Mouse (Mus musculus) forebrain, embryonic 15.5 days (tissue): ENCODE results near the gene D7Ertd443e. TPM values are rescaled to one million over a fixed set of nuclear protein-coding genes. Genes with fewer than 3 reads are reported as not detected.

ENCODE experiments used
- ATAC-seq: fragments of 200-750 bp; cut with Nextera tagmentation; replicated peaks from 2 replicates; pipeline ENCODE4 v1.8.0; 2017; ENCODE audit warnings: mild to moderate bottlenecking, moderate TSS enrichment, moderate library complexity
- H3K27ac ChIP-seq: fragments of 300-500 bp; sonication (generic); replicated peaks from 2 replicates; pipeline ENCODE4 v1.5.1; 2015; ENCODE audit warnings: mild to moderate bottlenecking, inconsistent platforms
- H3K27me3 ChIP-seq: fragments of 300-500 bp; sonication (generic); 2 replicates; pipeline ENCODE4 v1.6.1; 2015; ENCODE audit warnings: inconsistent platforms
- H3K36me3 ChIP-seq: fragments of 300-500 bp; sonication (generic); 2 replicates; pipeline ENCODE4 v1.6.1; 2015; ENCODE audit warnings: mild to moderate bottlenecking, inconsistent platforms
- H3K4me1 ChIP-seq: fragments of 300-500 bp; sonication (generic); 2 replicates; pipeline ENCODE4 v1.6.1; 2015; ENCODE audit warnings: inconsistent platforms
- H3K4me2 ChIP-seq: fragments of 300-500 bp; sonication (generic); replicated peaks from 2 replicates; pipeline ENCODE4 v1.6.1; 2015; ENCODE audit warnings: mild to moderate bottlenecking, inconsistent platforms
- H3K4me3 ChIP-seq: fragments of 300-500 bp; sonication (generic); 2 replicates; pipeline ENCODE4 v1.5.1; 2015; ENCODE audit warnings: mild to moderate bottlenecking, inconsistent platforms
- H3K9ac ChIP-seq: fragments of 300-500 bp; sonication (generic); replicated peaks from 2 replicates; pipeline ENCODE4 v1.6.1; 2015; ENCODE audit warnings: mild to moderate bottlenecking, inconsistent platforms
- H3K9me3 ChIP-seq: fragments of 300-500 bp; sonication (generic); 2 replicates; pipeline ENCODE4 v1.6.1; 2016; ENCODE audit warnings: inconsistent platforms
- WGBS: fragments of 180-500 bp; shearing (Covaris S2); methylation state at CpG from one replicate; pipeline ENCODE4 v1.1.7; 2015; ENCODE audit warnings: mixed read lengths; 5-methylcytosine and 5-hydroxymethylcytosine counted together
- polyA plus RNA-seq: library from polyadenylated mRNA; unstranded; fragments of >200 nt; fragmentation: Nextera tagmentation; extraction: Ambion mirVana; gene quantifications from 2 replicates; pipeline ENCODE4 v1.2.1, GENCODE M21; 2015

The D7Ertd443e gene
- polyA plus RNA-seq, 1 experiment from 2014 or later, result not detected

DNA sequence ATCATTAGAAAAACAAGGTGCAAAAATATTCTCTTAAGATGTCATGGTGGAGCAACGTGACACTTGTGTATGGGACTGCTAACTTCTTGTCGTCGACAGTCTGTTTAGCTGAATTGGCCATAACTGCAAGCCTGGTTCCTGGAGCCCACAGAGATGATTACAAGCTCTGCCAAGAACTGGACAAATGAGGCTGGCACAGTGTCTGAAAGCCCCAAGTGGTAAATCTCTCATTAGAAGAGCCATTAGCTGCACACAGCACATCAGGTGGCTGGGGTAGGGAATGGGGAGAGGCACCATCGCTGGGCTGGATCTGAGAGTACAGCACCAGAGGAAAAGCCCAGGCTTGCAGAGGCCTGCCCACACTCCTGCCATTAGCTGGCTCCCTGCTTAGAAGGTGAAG is 16.2 kb downstream of the D7Ertd443e start:
- Histone ChIP-seq H3K27me3 (no peaks in the 10 kb centered on the region), H3K4me2 (no peak overlapping the region), H3K9me3 (no peaks in the 10 kb centered on the region), H3K4me1 (no peaks in the 10 kb centered on the region), H3K4me3 (no peak overlapping the region), H3K27ac (no peak overlapping the region), H3K36me3 (no peaks in the 10 kb centered on the region), H3K9ac (no peak overlapping the region)
- ATAC-seq, result no peak
- 65% methylated on average over 4 of the region's 4 CpGs for WGBS

DNA sequence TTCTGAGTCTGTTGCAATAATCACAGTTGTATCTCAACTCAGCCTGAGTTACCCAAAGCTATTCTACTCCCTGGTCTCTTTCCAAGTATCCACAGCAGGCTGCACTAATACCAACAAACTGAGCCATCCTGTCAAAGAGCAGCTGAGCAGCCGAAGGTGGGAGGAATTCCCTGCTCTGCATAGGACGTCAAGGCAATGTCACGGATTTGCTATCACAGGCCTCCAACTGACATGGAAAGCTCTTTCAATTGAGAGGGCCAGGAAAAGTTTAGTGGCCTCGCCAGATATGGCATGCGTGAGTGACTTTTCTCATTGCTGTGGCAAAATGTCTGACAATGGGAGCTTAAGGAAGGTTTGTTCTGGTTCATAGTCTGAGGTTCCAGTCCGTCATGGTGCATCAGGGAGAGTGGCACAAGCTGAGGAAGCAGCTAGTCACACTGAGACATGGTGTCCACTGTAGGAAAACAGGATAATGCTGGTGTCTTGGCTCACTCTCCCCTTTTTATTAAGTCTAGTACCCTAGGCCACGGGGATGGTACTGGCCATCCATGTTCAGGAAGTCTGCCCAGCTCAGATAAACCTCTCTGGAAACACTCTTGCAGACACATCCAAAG is 23.1 kb downstream of the D7Ertd443e start:
- no peaks in the 10 kb centered on the region for H3K27me3 ChIP-seq
- no peak overlapping the region for H3K27ac ChIP-seq
- H3K36me3 ChIP-seq, result no peaks in the 10 kb centered on the region
- 70% methylated on average over 7 of the region's 7 CpGs for WGBS
- no peaks in the 10 kb centered on the region for H3K4me1 ChIP-seq
- no peak overlapping the region for H3K4me3 ChIP-seq
- H3K9ac ChIP-seq, result no peak overlapping the region
- no peaks in the 10 kb centered on the region for H3K9me3 ChIP-seq
- no peak overlapping the region for H3K4me2 ChIP-seq
- ATAC-seq, result no peak

DNA sequence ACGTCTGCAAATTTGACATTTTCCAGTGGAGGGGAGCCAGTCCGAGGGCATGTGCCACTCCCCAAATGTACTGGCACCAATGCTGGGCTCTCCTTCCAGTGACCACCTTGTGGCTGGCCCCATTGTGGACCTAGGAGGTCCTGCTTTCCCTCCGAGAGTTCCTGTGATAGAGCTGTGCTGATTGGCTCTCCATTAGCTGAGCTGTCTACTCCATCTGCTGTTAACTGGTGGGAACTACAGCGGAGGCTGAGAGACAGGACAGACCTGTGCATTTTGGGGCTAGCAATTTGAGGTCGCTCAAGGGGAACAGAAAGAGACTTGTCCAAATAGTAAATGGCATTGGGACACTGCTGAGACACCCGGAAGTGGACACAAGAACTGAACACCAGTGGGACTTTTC is 36.6 kb downstream of the D7Ertd443e start:
- H3K9me3 ChIP-seq, result no peaks in the 10 kb centered on the region
- no peaks in the 10 kb centered on the region for H3K27me3 ChIP-seq
- peak; percentile 66 for ATAC-seq
- H3K36me3 ChIP-seq, result no peaks in the 10 kb centered on the region
- no peak overlapping the region for H3K4me3 ChIP-seq
- 40% methylated on average over 6 of the region's 6 CpGs for WGBS
- no peak overlapping the region for H3K27ac ChIP-seq
- no peaks in the 10 kb centered on the region for H3K4me1 ChIP-seq
- no peak overlapping the region for H3K9ac ChIP-seq
- H3K4me2 ChIP-seq, result no peak overlapping the region

DNA sequence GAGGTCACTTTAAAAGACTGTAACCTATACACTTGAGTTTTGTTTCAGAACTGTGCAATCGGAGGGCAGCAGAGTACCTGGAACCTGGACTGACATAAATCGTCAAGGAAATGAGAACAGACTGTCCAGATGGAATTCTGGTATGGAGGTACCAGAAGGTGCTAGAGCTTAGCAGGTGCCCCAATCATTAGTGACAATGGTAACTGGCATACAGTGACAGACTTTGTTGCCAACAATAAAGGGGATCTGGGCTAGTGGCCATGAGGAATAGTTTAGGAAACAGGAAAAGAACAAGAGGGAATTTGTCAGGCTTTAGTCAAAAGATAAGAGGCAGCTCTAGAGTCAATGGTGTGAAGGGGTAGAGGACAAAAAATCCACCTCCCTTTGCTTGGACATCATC is 43.3 kb downstream of the D7Ertd443e start:
- Histone ChIP-seq H3K4me3 (no peak overlapping the region), H3K9ac (no peak overlapping the region), H3K27me3 (no peaks in the 10 kb centered on the region), H3K27ac (no peak overlapping the region), H3K36me3 (no peaks in the 10 kb centered on the region), H3K9me3 (no peaks in the 10 kb centered on the region), H3K4me2 (no peak overlapping the region), H3K4me1 (no peaks in the 10 kb centered on the region)
- WGBS, result 69% methylated on average over 2 of the region's 2 CpGs
- no peak for ATAC-seq

DNA sequence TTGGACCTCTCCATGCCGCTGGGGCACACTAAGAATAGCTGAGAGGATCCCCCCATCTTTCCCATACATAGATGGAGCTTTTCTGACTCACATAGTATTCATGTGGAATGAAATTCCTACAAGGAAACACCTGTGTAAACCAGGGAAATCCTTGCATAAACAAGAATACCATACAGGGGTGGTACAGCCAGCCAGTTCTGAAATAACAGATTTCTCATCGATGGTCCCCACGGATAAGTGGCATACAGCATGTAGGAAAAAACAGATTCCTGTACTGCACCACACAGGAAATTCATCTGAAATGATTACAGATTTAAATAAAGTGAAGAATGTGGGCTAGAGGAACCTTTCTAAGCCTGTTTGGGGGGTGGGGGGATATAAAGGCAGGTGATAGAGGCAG is 49.5 kb downstream of the D7Ertd443e start:
- no peak for ATAC-seq
- no peaks in the 10 kb centered on the region for H3K9me3 ChIP-seq
- WGBS, result 91% methylated on average over 3 of the region's 3 CpGs

DNA sequence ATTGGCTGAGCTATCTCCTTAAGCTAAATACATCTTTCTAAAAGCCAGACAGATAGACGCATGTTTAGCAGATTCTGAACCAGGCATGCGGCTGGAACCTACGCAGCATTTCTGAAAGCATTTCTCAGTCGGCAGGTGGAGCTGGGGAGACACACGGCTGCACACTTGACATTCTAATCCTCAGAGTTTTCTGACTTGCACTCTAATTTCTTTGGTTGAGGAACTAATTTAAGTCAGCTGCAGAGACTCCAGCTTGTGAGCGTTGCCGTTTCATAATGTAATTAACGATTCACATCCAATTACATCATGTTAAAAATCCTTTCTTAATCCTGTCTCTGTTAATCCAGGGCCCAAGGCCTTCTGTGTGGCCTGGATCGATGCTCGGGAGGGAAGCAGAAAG is 64.5 kb downstream of the D7Ertd443e start:
- no peak for ATAC-seq
- no peaks in the 10 kb centered on the region for H3K36me3 ChIP-seq
- no peaks in the 10 kb centered on the region for H3K9me3 ChIP-seq
- H3K9ac ChIP-seq, result no peak overlapping the region
- no peak overlapping the region for H3K4me3 ChIP-seq
- no peaks in the 10 kb centered on the region for H3K27me3 ChIP-seq
- H3K4me1 ChIP-seq, result no peaks in the 10 kb centered on the region; the same call in 1 of the 2 replicates
- 20% methylated on average over 10 of the region's 10 CpGs for WGBS
- H3K4me2 ChIP-seq, result no peak overlapping the region
- 0 out of 2 replicates have a peak overlapping the region, but pooled peaks have one; percentile 31 for H3K27ac ChIP-seq

More for the DNA sequence above, 49.5 kb downstream of the D7Ertd443e start:
- Histone ChIP-seq H3K27me3 (no peaks in the 10 kb centered on the region), H3K4me3 (no peak overlapping the region), H3K4me2 (no peak overlapping the region), H3K9ac (no peak overlapping the region), H3K27ac (no peak overlapping the region), H3K36me3 (no peaks in the 10 kb centered on the region), H3K4me1 (no peaks in the 10 kb centered on the region)

DNA sequence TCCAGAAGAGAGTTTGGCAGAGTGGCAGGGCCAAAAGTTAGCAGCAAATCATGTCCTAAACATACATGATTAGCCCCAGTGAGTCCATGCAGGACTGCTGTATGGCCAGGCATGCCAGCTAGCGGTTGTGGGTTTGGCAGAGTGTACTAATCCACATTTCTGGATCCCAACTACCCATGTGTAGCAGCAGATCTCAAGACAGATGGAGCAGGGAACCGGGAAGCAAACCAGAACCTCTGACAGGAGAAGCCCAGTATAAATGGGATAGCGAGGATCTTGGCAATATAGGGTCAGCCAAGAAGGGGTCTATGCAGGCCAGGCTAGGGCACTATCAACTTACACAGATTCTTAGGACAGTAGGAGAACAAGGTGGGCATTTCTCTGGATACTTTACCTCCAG is 83.4 kb downstream of the D7Ertd443e start:
- no peaks in the 10 kb centered on the region for H3K4me1 ChIP-seq
- H3K36me3 ChIP-seq, result no peaks in the 10 kb centered on the region
- ATAC-seq, result no peak
- H3K27me3 ChIP-seq, result no peaks in the 10 kb centered on the region
- no peak overlapping the region for H3K4me3 ChIP-seq
- no peak overlapping the region for H3K27ac ChIP-seq
- H3K9ac ChIP-seq, result no peak overlapping the region
- WGBS, result 76% methylated on average over 3 of the region's 3 CpGs
- 0 out of 2 replicates have a peak, but pooled peaks cover 3% of the 10 kb centered on the region for H3K9me3 ChIP-seq
- H3K4me2 ChIP-seq, result no peak overlapping the region

DNA sequence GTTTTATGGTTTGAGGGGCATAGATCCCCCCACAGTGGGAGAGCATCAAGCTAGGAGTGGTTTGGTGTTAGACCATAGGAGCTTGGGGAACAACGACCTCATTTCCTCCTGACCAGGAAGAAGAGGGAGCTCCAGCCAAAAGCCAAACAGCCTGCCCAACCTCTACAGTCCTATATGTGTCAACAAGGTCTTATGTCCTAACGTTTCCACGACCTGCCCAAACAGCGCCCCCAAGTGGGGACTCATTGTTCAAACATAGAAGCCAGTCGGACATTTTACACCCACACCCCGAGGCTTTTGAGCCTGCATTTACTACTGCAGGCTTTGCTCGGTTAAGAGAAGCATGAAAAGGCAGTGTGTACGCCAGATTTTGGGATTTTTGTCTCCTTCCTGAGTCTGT is 84.2 kb downstream of the D7Ertd443e start:
- Histone ChIP-seq H3K36me3 (no peaks in the 10 kb centered on the region), H3K27ac (no peak overlapping the region), H3K27me3 (no peaks in the 10 kb centered on the region), H3K4me1 (no peaks in the 10 kb centered on the region), H3K9me3 (0 out of 2 replicates have a peak, but pooled peaks cover under 1% of the 10 kb centered on the region), H3K4me2 (no peak overlapping the region), H3K4me3 (no peak overlapping the region), H3K9ac (no peak overlapping the region)
- no peak for ATAC-seq
- 42% methylated on average over 8 of the region's 8 CpGs for WGBS

DNA sequence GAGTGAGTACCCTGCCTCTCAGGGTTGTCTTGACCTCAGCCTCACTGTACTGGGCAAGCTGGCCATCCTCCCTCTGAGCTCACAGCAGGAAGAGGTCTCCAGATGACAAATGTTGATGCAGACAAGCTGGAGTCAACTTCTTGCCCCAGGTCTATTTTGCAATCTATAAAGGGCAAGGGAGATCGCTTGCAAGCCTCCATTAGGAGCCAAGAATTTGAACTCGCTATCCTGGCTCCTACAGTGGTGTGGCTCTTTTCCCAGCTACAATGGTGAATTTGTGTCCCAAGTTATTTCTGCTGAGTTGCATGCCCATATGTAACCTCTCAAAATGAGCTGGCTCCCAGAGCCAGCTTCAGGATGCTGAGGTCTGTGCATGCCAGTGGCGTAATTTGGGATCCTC is 92.7 kb downstream of the D7Ertd443e start:
- Histone ChIP-seq H3K4me1 (no peaks in the 10 kb centered on the region), H3K9me3 (no peaks in the 10 kb centered on the region), H3K4me3 (no peak overlapping the region), H3K27ac (no peak overlapping the region), H3K9ac (no peak overlapping the region), H3K27me3 (no peaks in the 10 kb centered on the region), H3K4me2 (no peak overlapping the region), H3K36me3 (no peaks in the 10 kb centered on the region)
- WGBS, result 87% methylated on average over 3 of the region's 3 CpGs
- ATAC-seq, result no peak

DNA sequence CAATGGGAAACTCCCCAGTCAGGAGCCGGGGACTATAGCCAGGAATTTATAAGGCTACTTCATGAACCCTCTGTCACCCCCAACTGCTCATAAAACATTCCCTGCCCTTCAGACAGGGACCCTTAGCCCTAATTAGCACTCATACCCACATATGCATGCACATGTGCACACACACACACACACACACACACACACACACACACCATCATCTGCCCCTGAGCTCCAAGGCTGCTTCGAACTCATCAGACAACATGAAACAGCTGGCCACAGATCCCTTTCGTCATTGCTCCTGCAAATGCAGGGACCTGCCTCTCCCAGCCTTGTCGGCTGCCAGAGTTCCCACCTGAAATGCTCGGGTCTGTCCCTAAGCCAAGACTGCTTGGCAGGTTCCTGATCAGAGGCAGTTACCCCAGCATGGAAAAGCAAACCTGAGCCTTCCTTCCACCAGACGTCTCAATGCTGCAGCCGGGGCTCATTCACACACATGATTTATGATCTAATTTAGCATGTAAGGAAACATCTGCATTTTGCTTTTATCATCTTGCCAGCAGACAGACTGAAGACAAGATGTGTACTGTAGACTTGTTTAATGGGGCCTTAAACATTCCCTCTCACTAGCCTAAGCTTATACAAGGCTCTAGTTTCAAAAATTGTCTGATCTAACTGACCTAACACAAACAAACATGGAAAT is 95.7 kb downstream of the D7Ertd443e start:
- H3K4me3 ChIP-seq, result no peak overlapping the region
- no peaks in the 10 kb centered on the region for H3K4me1 ChIP-seq
- 78% methylated on average over 7 of the region's 7 CpGs for WGBS
- no peaks in the 10 kb centered on the region for H3K36me3 ChIP-seq
- no peak for ATAC-seq
- H3K9ac ChIP-seq, result no peak overlapping the region
- H3K4me2 ChIP-seq, result no peak overlapping the region
- H3K27me3 ChIP-seq, result no peaks in the 10 kb centered on the region
- no peaks in the 10 kb centered on the region for H3K9me3 ChIP-seq
- H3K27ac ChIP-seq, result no peak overlapping the region

DNA sequence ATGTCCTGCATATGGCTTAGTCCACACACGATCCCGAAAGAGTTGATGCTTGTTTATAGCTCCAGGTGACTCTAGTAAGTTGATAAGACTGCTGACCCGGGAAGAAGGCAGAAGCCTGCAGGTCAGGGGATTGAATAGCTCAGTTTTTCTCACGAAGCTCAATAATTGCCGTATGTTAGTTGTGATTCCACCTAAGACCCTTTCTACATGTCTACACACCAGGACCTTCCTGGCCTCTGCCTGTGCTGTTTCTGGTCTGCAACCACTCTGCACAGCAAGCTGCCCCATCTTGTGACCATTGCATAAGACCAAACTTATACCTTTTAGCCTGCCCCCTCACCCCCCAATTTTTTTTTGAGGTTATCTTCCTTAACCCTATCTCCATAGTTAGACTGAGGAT is 96.3 kb downstream of the D7Ertd443e start:
- Histone ChIP-seq H3K4me1 (no peaks in the 10 kb centered on the region), H3K4me3 (no peak overlapping the region), H3K9me3 (no peaks in the 10 kb centered on the region), H3K4me2 (no peak overlapping the region), H3K27me3 (no peaks in the 10 kb centered on the region), H3K36me3 (no peaks in the 10 kb centered on the region), H3K9ac (no peak overlapping the region), H3K27ac (no peak overlapping the region)
- no peak for ATAC-seq
- 90% methylated on average over 5 of the region's 5 CpGs for WGBS

DNA sequence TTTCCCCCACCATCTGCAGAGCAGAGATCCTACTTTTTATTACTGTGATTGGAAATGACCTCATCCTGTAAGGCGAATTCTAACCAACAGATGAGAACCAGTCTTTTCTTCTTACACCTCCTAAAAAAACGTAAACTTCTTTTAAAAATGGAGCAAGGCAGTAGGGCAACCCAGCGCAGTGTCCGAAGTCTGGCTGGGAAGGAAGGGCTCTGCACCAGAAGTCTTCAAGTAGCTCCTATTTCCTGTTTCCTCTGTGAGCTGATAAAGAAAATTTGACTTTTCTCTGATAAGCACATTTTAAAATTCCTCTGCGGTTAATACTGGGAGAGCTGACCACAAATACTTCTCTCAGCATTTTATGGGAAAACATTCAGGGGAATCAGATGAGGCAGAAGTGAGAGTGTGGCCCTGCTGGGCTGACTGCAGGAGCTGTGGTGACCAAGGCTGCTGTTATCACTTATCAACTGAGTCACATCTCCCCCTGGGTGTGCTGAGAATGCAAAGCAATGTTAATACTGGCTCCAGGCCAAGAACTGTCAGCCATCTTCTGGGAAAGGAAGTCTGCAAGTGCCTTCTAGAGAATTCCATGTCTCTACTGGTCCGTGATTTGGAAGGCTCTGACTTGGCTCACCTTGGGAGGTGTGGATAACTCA is 97.8 kb downstream of the D7Ertd443e start:
- no peaks in the 10 kb centered on the region for H3K4me1 ChIP-seq
- no peak overlapping the region for H3K4me3 ChIP-seq
- no peaks in the 10 kb centered on the region for H3K9me3 ChIP-seq
- H3K4me2 ChIP-seq, result no peak overlapping the region
- H3K36me3 ChIP-seq, result no peaks in the 10 kb centered on the region
- no peak overlapping the region for H3K27ac ChIP-seq
- no peaks in the 10 kb centered on the region for H3K27me3 ChIP-seq
- H3K9ac ChIP-seq, result no peak overlapping the region
- WGBS, result 76% methylated on average over 6 of the region's 6 CpGs
- no peak for ATAC-seq
